Mouse (Mus musculus): ENCODE results near the gene Pdxdc1.
"Not testable (repeated sequence)": the region's sequence is repeated elsewhere in the genome, so short reads cannot be mapped to it uniquely, and the experiment has no call there.

Pdxdc1 gene

DNA sequence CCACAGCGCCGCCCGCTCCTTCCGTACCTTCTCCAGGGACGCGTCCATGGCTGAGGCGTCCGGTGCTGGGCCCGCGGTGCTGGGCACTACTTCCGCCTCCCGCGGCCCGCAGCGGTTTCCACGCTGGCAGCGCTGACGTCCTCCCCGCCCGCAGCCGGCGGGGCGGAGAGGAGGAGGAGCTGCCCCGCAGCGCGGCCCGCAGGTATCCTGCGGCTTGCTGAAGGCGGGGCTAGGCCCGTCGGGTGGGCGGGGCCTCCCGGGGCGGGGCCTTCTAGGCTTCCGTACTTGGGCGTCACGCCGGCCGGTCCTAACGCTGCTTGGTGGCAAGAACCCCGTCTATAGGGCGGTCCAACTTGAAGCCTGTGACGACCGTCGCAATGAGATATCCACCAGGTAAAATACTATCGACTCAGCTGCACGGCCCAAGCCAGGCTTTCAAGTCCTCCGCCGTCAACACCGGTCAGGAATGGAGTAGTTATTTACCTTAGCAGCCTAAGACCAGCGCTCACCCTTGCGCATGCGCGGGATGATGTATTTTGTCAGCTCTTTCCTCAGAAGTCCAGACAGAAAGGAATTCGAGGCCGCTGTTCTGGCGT is at the start of gene Pdxdc1, which contains the start of gene Mpv17l:
Gene Pdxdc1, minus strand, starts transcription at position 244 of the 596 bp plus-strand sequence.
Gene Mpv17l, plus strand, starts transcription at position 274 of the 596 bp plus-strand sequence.
- peak; percentile 97 for DNase-seq (ENCODE audit: low read depth)

GRCm38 (mm10) chr16:13951245-13951644 is 48.3 kb upstream of the Pdxdc1 start:
- DNase-seq (ENCODE audit: low read depth) = peak; percentile 5

DNA sequence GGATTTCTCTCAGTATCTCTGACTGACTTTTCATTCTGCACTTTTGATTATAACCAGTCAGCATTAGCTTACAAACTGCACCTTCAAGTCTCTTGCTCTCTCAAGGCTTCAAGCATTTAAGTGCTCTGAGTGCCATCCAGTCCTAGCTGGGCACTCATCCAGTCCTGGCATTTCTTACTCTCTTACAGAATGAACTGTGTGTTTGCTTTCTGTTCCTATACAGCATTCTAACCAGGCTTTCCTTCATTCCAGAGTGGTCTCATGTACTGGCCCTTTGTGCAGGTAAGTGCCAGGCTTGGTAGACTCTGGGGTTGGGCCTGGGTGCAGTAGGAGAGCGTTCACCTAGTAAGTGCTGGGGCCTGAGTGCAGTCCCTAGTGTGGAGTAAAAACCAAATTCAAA is 43.4 kb upstream of the Pdxdc1 start:
- no peak for DNase-seq (ENCODE audit: low read depth)

- DNase-seq (ENCODE audit: low read depth) = no peak
Measured at GRCm38 (mm10) chr16:13945153-13945552, 42.2 kb upstream of the Pdxdc1 start.

DNA sequence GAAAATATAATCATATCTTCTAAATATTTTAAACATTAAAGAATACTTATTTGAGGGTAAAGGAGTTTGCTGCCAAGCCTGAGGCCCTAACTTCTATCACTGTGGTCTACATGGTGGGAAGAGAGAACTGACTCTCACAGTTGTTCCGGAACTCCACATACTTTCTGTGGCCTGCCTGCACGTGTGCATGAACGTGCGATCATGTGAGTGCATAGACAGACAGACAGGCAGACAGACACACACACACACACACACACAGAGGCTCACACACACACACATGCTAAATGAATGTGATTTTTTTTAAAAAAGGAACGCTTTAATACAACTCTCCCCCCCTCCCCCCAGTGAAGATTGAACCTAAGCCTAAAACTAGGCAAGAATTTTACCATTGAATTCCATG is 41.8 kb upstream of the Pdxdc1 start:
- no peak for DNase-seq (ENCODE audit: low read depth)

GRCm38 (mm10) chr16:13944178-13944577 is 41.2 kb upstream of the Pdxdc1 start:
- peak; percentile 14 for DNase-seq (ENCODE audit: low read depth)

DNA sequence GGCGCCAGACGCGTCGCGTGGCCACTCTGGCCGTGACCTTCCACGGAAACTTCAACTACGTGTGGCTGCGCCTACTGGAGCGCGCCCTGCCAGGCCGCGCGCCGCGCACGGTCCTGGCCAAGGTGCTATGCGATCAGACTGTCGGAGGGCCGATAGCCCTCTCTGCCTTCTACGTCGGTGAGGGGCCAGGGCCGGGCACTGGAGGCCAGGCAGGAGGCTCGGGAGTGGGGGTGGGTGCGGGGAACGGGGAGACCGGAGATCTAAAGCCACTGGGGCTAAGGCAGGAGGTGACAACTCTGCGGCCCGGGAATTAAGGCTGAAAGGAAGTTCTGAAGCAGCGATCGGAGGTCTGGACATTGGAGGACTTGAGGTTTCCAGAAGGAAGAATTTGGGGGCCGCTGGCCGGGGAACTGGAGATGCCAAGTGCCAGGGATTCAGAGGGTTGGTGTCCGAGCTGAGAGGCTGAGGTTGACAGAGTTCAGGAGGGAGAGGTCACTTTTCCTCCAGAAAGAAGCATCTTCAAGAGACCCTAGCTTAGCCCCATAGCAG is 38.0 kb upstream of the Pdxdc1 start:
- no peak for DNase-seq (ENCODE audit: low read depth)

- DNase-seq (ENCODE audit: low read depth) = no peak
Measured at GRCm38 (mm10) chr16:13940139-13940846, 37.4 kb upstream of the Pdxdc1 start.

DNA sequence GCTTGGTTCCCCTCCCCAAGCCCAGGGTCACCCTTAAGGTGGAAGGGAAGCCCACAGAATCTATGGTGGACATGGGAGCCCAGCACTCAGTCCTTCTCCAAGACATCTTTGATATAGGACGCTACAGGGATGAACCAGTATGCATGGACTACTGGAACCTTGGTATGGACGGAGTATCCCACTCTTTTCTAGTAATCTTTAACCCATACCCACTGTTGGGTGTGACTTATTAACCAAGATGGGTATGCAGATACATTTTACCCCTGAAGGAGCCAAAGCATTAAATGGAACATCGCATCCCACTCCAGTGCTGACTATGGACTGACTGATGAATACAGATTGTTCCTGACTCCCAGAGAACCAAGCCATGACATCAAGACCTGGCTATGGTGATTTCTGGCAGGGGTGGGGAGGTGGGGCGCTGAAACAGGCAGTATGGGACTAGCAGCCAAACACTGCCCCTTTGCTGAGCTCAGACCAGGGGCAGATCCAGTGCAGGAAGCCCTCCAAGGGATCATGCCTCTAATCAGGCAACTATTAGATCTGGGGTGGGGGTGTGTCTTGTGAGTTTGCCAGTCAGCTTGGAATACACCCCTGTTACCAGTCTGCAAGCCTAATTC is 24.6 kb upstream of the Pdxdc1 start:
- no peak for DNase-seq (ENCODE audit: low read depth)

- not testable (repeated sequence) for DNase-seq (ENCODE audit: low read depth)
Measured at GRCm38 (mm10) chr16:13922966-13923365, 20.0 kb upstream of the Pdxdc1 start.

DNA sequence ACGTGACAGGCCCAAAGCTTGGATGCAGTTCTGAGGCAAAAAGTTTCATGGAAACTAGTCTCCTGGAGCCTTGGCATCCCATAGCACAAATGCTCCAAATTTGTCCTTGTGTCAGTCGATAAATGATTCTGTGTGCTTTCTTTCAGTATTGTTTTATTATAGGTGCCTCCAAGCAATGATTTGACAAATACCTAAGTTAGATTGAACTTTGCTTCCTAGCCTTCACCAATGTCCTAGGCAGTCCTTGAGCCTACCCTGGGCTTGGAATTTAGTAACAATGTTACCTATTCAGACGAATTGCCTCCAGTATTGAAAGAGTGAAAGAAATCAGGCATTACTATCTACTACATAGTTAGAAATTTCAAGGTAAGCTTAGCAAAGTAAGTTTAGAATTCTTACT is 19.6 kb upstream of the Pdxdc1 start:
- DNase-seq (ENCODE audit: low read depth) = not testable (repeated sequence)

- no peak for DNase-seq (ENCODE audit: low read depth)
Measured at GRCm38 (mm10) chr16:13921781-13922180, 18.9 kb upstream of the Pdxdc1 start.

DNA sequence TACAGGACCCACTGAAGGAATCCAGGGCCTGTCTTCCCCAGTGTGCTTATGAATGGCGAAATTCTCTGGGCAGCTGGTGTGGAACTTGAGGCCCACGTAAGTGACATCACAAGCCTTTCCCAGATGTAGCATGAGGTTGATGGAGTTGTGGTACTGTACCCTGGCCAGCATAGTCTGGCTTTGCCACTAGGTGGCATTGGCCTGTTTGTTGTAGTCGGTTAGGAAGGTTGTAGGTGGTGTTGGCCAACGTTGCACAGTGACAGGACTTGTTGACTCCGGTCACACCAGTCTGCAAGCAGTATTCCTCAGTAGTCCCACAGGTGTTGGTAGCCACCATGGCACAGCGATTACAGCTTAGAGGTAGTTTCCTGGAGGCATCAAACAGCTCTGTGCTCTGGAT is 18.1 kb upstream of the Pdxdc1 start:
- DNase-seq (ENCODE audit: low read depth) = peak; percentile 50

DNA sequence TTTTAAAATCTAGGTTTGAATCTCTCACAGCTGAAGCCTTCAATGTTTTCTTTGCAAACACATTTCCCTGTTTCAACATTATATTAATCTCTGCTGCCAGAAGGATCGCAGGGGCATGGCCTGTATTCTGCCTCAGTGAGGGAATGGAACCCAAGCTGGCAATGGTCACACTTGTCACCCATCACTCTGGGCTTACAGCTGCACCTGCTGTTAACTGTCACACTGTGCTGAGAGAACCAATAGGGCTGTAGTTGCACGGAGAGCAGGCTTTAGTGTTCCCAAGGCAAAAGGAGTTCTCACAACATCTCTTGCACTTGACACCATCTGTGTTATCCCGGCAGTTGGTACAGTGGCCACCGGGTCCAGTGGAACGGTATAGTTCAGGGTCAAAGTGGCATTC is 17.2 kb upstream of the Pdxdc1 start:
- DNase-seq (ENCODE audit: low read depth) = no peak

- no peak for DNase-seq (ENCODE audit: low read depth)
Measured at GRCm38 (mm10) chr16:13907297-13907696, 4.4 kb upstream of the Pdxdc1 start.

GRCm38 (mm10) chr16:13903488-13903887 is 557 bp upstream of the Pdxdc1 start:
- DNase-seq (ENCODE audit: low read depth) = peak; percentile 95

DNA sequence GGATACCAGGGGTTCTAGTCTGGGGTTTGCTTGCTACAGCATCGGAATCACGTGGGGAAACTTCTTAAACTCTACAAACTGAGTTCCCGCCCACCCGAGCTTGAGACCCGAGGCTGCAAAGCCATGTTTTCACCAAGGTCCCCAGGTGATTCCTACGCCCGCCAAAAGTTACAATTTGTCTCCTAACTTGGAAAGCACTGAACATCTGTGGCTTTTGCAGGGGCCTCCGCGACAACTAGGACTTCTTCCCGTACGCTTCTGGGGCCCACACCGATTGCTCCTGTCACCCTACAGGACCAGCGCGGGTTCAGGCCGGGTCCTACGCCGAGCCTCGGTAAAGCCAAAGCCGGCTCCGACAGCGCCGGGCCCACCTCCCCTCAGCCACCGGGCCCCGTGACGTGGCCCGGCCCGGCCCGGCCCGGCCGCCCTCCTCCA is 517 bp downstream of the Pdxdc1 start:
- DNase-seq (ENCODE audit: low read depth) = peak; percentile 62

DNA sequence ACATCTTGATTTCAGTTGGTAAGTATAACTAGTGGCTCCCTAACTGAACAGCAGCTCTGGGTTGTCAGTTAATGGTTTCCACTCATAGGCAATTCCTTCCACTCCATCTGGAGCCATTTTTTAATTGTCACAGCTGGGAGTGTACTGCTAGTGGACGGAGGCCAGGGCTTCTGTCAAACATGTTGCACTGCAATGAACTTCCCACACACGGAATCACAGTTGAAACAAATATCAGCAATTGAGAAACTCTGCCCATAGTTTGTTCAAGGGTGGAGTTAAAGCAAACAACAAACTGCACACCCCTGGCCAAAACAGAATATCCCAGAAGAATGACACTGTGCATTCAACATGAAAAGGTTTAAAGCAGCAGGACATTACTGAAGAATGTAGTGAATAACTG is 4.0 kb downstream of the Pdxdc1 start:
- DNase-seq (ENCODE audit: low read depth) = no peak

GRCm38 (mm10) chr16:13896357-13896756 is 6.6 kb downstream of the Pdxdc1 start:
- no peak for DNase-seq (ENCODE audit: low read depth)

- DNase-seq (ENCODE audit: low read depth) = no peak
Measured at GRCm38 (mm10) chr16:13895740-13896139, 7.2 kb downstream of the Pdxdc1 start.

GRCm38 (mm10) chr16:13894097-13894496 is 8.8 kb downstream of the Pdxdc1 start:
- no peak for DNase-seq (ENCODE audit: low read depth)

GRCm38 (mm10) chr16:13892850-13893249 is 10.1 kb downstream of the Pdxdc1 start:
- DNase-seq (ENCODE audit: low read depth) = no peak

GRCm38 (mm10) chr16:13890449-13890848 is 12.5 kb downstream of the Pdxdc1 start:
- no peak for DNase-seq (ENCODE audit: low read depth)

Data from 416B (cell line).